Mouse (Mus musculus) heart, embryonic 10.5 days (tissue): ENCODE data around the gene Gabrd. TPM values are rescaled to one million over a fixed set of nuclear protein-coding genes. Genes with fewer than 3 reads are reported as not detected.
"Not testable (repeated sequence)": the region's sequence is repeated elsewhere in the genome, so short reads cannot be mapped to it uniquely, and the experiment has no call there.

ENCODE experiments used
- DNase-seq: peaks from one replicate; pipeline ENCODE4 v3.0.0-alpha.2; 2017; ENCODE audit warnings: low spot score
- H3K27ac ChIP-seq: fragments of 300-500 bp; sonication (generic); 2 replicates; pipeline ENCODE4 v1.5.1; 2016; ENCODE audit warnings: mild to moderate bottlenecking
- H3K27me3 ChIP-seq: fragments of 300-500 bp; sonication (generic); 2 replicates; pipeline ENCODE4 v1.6.1; 2016; ENCODE audit warnings: mild to moderate bottlenecking; ENCODE audit not compliant: poor library complexity, insufficient read depth, severe bottlenecking
- H3K36me3 ChIP-seq: fragments of 300-500 bp; sonication (generic); 2 replicates; pipeline ENCODE4 v1.6.1; 2016; ENCODE audit warnings: mild to moderate bottlenecking, moderate library complexity
- H3K4me1 ChIP-seq: fragments of 300-500 bp; sonication (generic); 2 replicates; pipeline ENCODE4 v1.6.1; 2016; ENCODE audit warnings: mild to moderate bottlenecking
- H3K4me3 ChIP-seq: fragments of 300-500 bp; sonication (generic); 2 replicates; pipeline ENCODE4 v1.5.1; 2016; ENCODE audit warnings: mild to moderate bottlenecking, moderate library complexity
- H3K9me3 ChIP-seq: fragments of 300-500 bp; sonication (generic); 2 replicates; pipeline ENCODE4 v1.6.1; 2016; ENCODE audit warnings: mild to moderate bottlenecking, moderate library complexity
- WGBS: fragments of 180-500 bp; shearing (Covaris S2); methylation state at CpG from one replicate; pipeline ENCODE4 v1.1.7; 2016; 5-methylcytosine and 5-hydroxymethylcytosine counted together
- polyA plus RNA-seq: library from polyadenylated mRNA; unstranded; fragments of >200 nt; fragmentation: Nextera tagmentation; extraction: Ambion mirVana; gene quantifications from 2 replicates; pipeline ENCODE4 v1.2.1, GENCODE M21; 2016

The Gabrd gene
- not detected in 2 replicates for polyA plus RNA-seq

DNA sequence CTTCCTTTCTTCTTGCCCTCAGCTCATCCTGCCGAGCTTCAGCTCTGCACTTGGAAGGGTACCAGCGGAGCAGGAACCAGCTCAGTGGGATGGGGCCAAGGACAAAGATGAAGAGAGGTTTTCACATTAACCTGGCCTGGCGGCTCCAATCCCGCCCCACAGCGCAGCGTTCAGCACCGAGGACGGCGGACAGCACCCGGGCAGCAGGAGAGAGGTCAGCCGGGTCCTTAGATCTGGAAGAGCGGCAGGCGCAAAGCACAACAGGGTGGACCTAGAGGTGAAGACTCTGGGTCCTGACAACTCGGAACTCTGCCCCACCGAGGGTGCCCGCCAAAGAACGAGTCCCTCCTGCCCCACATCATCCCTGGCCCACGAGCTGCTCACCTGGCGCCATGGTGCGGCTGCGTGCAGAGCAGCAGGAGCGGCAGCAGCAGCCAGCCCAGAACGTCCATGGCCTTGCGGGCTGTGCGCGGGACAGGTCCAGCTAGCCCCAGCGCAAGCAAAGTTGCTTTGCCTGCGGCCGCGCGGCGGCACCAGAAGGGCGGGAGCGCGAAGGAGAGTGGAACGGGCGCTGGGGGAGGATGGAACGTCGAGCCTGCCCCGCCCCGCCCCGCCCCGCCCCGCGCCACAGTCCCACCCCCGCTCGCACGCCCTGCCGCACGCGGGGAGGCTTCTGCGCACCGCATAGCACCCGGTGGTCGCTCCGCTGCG lies at the start of gene Gabrd:
Gabrd (minus strand) TSS at position 602 of the 711 bp plus-strand sequence.
- H3K4me1 ChIP-seq = peaks cover 9% of the 10 kb centered on the region
- H3K27me3 ChIP-seq = peaks cover 66% of the 10 kb centered on the region
- peak within 1 kb of the TSS; percentile 56 for H3K4me3 ChIP-seq
- H3K27ac ChIP-seq = no peak within 1 kb of the TSS
- no peaks in the 10 kb centered on the region for H3K9me3 ChIP-seq
- under 1% methylated on average over 57 of the region's 57 CpGs for WGBS
- H3K36me3 ChIP-seq = no peaks in the 10 kb centered on the region
- DNase-seq = peak; percentile 83

DNA sequence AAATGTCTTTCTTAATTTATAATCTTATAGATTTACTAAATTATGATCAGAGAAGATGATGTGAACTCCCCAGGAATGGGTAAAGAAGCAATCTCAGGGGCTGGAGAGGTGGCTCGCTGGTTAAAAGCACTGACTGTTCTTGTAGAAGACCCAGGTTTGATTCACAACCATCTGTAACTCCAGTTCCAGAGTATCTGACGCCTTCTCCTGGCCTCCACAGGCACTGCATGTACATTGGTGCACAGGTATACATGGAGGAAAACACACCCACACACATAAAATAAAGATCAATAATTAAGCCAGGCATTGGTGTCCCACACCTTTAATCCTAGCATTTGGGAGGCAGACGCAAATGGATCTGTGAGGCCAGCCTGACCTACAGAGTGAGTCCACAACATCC lies 44.9 kb upstream of the Gabrd start:
- WGBS = 66% methylated on average over 3 of the region's 3 CpGs
- Histone ChIP-seq H3K4me3 (no peak overlapping the region), H3K9me3 (no peaks in the 10 kb centered on the region), H3K27me3 (no peaks in the 10 kb centered on the region), H3K36me3 (no peaks in the 10 kb centered on the region), H3K27ac (no peak overlapping the region), H3K4me1 (no peaks in the 10 kb centered on the region)
- no peak for DNase-seq

DNA sequence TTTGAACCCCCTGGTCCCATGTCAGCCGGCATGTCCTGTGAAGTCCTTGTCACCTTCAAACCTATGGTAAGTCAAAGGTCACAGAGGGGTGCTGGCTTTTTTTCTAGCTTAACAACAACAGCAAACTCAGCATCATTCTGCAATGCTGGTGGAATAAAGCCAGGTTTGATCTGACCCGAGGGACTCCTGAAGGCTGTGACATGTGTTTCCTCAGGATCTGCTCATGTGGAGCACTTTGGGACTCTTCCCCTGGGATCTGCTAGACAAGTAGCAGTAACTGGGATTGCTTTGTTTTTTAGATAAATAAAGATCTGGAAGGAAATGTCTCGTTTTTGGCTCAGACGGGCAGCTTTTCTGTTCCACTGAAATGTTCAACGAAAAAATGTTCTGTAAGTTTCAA lies 36.1 kb upstream of the Gabrd start:
- no peak for DNase-seq
- H3K4me3 ChIP-seq = no peak overlapping the region
- no peaks in the 10 kb centered on the region for H3K27me3 ChIP-seq
- H3K9me3 ChIP-seq = no peaks in the 10 kb centered on the region
- H3K27ac ChIP-seq = no peak overlapping the region
- H3K36me3 ChIP-seq = no peaks in the 10 kb centered on the region
- no peaks in the 10 kb centered on the region for H3K4me1 ChIP-seq
- 67% methylated on average over 5 of the region's 5 CpGs for WGBS

GRCm38 (mm10) chr4:155432358-155432757 lies 34.4 kb upstream of the Gabrd start:
- H3K9me3 ChIP-seq = no peaks in the 10 kb centered on the region
- H3K27me3 ChIP-seq = no peaks in the 10 kb centered on the region
- no peak overlapping the region for H3K4me3 ChIP-seq
- H3K27ac ChIP-seq = no peak overlapping the region
- 80% methylated on average over 6 of the region's 6 CpGs for WGBS
- H3K4me1 ChIP-seq = no peaks in the 10 kb centered on the region
- H3K36me3 ChIP-seq = no peaks in the 10 kb centered on the region
- DNase-seq = no peak

- 68% methylated on average over 3 of the region's 3 CpGs for WGBS
- H3K4me1 ChIP-seq = no peaks in the 10 kb centered on the region
- H3K27me3 ChIP-seq = no peaks in the 10 kb centered on the region; the same call in 1 of the 2 replicates
- H3K4me3 ChIP-seq = no peak overlapping the region
- H3K27ac ChIP-seq = no peak overlapping the region
- DNase-seq = no peak
- no peaks in the 10 kb centered on the region for H3K36me3 ChIP-seq
- H3K9me3 ChIP-seq = no peaks in the 10 kb centered on the region
Observed at GRCm38 (mm10) chr4:155429202-155429601, 31.3 kb upstream of the Gabrd start.

DNA sequence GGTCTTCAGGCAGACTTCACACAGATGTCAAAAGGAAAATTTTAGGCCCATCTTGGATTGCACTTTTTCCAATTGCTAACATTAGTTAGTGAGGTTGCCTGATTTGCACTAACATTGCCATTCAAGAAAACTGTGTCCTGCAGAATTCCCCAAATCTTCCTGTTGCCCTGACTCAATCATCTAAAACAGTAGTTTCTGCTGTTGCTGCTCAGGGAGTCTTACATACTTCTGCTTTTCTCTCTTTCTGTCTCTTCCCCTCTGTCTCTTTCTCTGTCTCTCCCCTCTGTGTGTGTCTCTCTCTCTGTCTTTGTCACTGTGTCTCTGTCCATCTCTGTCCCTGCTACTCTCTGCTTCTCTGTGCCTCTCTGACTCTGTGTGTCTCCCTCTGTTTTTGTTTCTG lies 30.5 kb upstream of the Gabrd start:
- DNase-seq = no peak
- Histone ChIP-seq H3K27ac (no peak overlapping the region), H3K4me1 (no peaks in the 10 kb centered on the region), H3K27me3 (no peaks in the 10 kb centered on the region; the same call in 1 of the 2 replicates), H3K9me3 (no peaks in the 10 kb centered on the region), H3K4me3 (no peak overlapping the region), H3K36me3 (no peaks in the 10 kb centered on the region)

DNA sequence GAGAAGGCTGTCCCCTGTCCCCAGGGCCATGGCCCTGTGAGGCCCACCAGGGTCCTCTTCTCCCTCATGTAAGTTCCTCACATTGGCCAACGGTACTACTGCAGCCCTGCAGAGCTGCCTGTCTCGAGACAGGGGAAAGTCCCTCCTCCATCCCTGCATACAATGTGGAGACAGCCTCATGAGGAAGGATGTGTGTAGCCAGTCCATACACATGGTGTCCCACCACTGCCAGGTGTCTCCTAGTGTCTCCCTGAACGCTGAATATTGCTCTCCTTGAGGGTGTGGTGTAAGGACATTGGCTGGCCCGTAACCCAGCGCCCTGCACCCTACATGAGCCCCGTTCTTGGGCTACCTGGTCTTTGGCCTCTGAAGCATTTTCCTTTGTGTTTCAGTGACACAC lies 28.4 kb upstream of the Gabrd start:
- no peaks in the 10 kb centered on the region for H3K36me3 ChIP-seq
- 77% methylated on average over 6 of the region's 6 CpGs for WGBS
- H3K4me3 ChIP-seq = no peak overlapping the region
- 0 out of 2 replicates have a peak overlapping the region, but pooled peaks have one; percentile 42 for H3K27ac ChIP-seq
- no peak for DNase-seq
- H3K4me1 ChIP-seq = no peaks in the 10 kb centered on the region
- H3K9me3 ChIP-seq = no peaks in the 10 kb centered on the region
- no peaks in the 10 kb centered on the region; the same call in 1 of the 2 replicates for H3K27me3 ChIP-seq

DNA sequence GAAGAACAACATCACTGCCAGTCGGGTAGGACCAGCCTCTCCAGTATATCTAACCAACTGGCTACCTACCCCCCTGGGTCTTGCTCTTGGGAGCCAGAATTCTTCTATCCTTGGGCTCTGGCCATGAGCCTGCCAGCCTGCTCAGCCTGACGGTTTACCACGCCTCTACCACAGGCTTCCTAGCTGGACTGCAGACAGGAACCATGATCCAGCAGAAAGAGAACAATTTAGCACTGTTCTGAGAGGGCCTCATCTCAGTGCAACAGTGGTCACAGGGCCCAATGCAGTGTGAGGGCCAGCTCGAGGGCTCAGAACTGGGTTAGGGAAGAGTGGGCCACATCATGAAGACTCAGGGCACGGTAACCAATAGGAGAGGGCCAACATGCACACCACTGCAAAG lies 26.1 kb upstream of the Gabrd start:
- Histone ChIP-seq H3K9me3 (no peaks in the 10 kb centered on the region), H3K4me1 (no peaks in the 10 kb centered on the region), H3K27me3 (no peaks in the 10 kb centered on the region; the same call in 1 of the 2 replicates), H3K36me3 (no peaks in the 10 kb centered on the region), H3K4me3 (no peak overlapping the region), H3K27ac (no peak overlapping the region)
- 78% methylated on average over 5 of the region's 5 CpGs for WGBS
- DNase-seq = no peak

- not testable (repeated sequence) for H3K36me3 ChIP-seq, H3K27ac ChIP-seq, H3K4me3 ChIP-seq, H3K9me3 ChIP-seq, DNase-seq, H3K4me1 ChIP-seq, H3K27me3 ChIP-seq
- WGBS = 75% methylated on average over 21 of the region's 30 CpGs
Observed at GRCm38 (mm10) chr4:155421412-155422370, 23.8 kb upstream of the Gabrd start.

GRCm38 (mm10) chr4:155420137-155420536 lies 22.2 kb upstream of the Gabrd start:
- Histone ChIP-seq H3K4me1 (no peaks in the 10 kb centered on the region), H3K36me3 (no peaks in the 10 kb centered on the region), H3K27me3 (no peaks in the 10 kb centered on the region), H3K4me3 (no peak overlapping the region), H3K9me3 (no peaks in the 10 kb centered on the region), H3K27ac (no peak overlapping the region)
- no peak for DNase-seq
- WGBS = 79% methylated on average over 3 of the region's 3 CpGs

DNA sequence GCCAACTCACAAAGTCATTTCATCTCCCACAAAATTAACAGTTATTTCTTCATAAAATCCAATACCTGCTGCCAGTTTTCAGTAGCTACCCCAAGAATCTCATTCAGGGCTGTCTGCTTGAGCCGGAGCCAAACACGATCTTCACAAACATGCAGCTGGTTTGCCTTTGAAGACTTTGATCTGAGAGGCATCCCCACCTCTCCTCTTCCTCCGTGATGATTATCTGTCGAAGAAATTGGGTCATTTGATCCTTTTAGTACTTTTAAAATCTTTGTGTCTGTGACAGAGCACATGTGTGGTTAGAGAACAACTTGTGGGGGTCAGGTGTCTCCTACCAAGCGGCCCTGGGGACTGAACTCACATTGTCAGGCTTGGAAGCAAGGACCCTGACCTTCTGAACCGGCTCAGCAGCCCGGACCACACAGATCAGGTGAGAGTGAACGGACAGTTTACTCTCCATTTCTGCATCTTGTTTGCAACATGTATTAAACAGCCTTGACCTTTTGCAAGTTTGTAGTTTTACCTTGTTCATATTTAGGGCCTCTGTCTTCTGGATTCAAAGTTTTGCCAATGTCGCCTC lies 16.8 kb upstream of the Gabrd start:
- Histone ChIP-seq H3K4me3 (no peak overlapping the region), H3K36me3 (no peaks in the 10 kb centered on the region), H3K9me3 (no peaks in the 10 kb centered on the region), H3K27ac (no peak overlapping the region), H3K27me3 (no peaks in the 10 kb centered on the region), H3K4me1 (no peaks in the 10 kb centered on the region)
- DNase-seq = peak; percentile 68
- 75% methylated on average over 9 of the region's 9 CpGs for WGBS

DNA sequence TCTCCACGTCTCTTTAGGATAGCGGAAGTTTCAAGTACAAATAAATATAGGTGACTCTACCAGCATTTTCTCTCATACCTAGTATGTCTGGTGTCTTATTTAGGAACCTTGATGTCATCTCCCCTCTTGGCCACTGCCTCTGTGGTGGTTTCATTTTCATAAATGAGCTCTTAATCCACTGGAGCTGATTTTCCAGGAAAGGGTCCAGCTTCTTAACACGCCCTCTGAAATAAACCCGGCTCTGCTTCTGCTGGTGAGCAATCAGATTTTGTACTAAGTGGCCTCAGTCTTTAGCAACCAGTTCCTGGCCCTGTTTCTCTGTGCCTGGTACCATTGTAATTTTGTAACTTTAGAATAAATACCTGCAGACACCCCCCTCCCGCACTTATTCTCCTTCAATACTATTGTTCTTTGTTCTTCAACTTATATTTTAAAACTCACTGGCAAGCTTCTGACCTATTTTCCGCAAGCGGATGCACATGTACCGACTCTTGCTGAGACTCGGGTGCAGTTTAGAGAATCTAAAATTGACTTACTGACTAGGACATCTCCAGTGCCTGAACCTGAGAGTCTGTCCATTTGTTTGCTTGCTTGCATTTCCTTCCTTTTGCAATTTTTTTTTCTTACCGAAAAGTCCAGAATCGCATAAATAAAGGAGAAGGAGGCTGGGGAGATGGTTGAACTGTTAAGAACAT lies 15.9 kb upstream of the Gabrd start:
- no peak overlapping the region for H3K4me3 ChIP-seq
- peaks cover 5% of the 10 kb centered on the region; the same call in 1 of the 2 replicates for H3K4me1 ChIP-seq
- 87% methylated on average over 11 of the region's 11 CpGs for WGBS
- no peaks in the 10 kb centered on the region for H3K9me3 ChIP-seq
- no peaks in the 10 kb centered on the region for H3K36me3 ChIP-seq
- no peak overlapping the region for H3K27ac ChIP-seq
- no peaks in the 10 kb centered on the region for H3K27me3 ChIP-seq
- no peak for DNase-seq
